Mouse (Mus musculus) MEL (cell line): ENCODE results near the gene Tpm1. TPM values are rescaled to one million over a fixed set of nuclear protein-coding genes. Genes with fewer than 3 reads are reported as not detected.

Experiments
- DNase-seq: peaks from one replicate; pipeline ENCODE4 v3.0.0; 2011; ENCODE audit warnings: low read depth, low spot score
- H3K27ac ChIP-seq: 2 replicates; pipeline ENCODE4 v1.5.1; 2012; ENCODE audit warnings: low read depth, mild to moderate bottlenecking, control low read depth, low read length, moderate library complexity; ENCODE audit not compliant: control insufficient read depth
- H3K27me3 ChIP-seq, 2 experiments: fragments of 150-350 bp in 1 of 2; sonication (generic) in 1 of 2; 2 replicates each; pipeline ENCODE4 v1.6.1; 2012; ENCODE audit warnings: low read length in 2 of 2, mild to moderate bottlenecking in 2 of 2, improper control_type of control experiment in 1 of 2, moderate library complexity in 1 of 2; ENCODE audit not compliant: insufficient read depth in 2 of 2, control insufficient read depth in 1 of 2
- H3K36me3 ChIP-seq, 2 experiments: 2 replicates each; pipeline ENCODE4 v1.6.1; 2012 to 2014; ENCODE audit warnings: low read length in 2 of 2, improper control_type of control experiment in 1 of 2, inconsistent platforms in 1 of 2, mild to moderate bottlenecking in 1 of 2; ENCODE audit not compliant: insufficient read depth in 2 of 2, control insufficient read depth in 1 of 2
- H3K4me1 ChIP-seq, 2 experiments: fragments of 150-350 bp in 1 of 2; sonication (generic) in 1 of 2; 2 replicates each; pipeline ENCODE4 v1.6.1; 2012; ENCODE audit warnings: low read length in 2 of 2, improper control_type of control experiment in 1 of 2, mild to moderate bottlenecking in 1 of 2; ENCODE audit not compliant: insufficient read depth in 2 of 2, control insufficient read depth in 1 of 2
- H3K4me3 ChIP-seq, 2 experiments: fragments of 150-350 bp in 1 of 2; sonication (generic) in 1 of 2; 2 replicates each; pipeline ENCODE4 v1.5.1; 2012; ENCODE audit warnings: low read depth in 2 of 2, low read length in 2 of 2, mild to moderate bottlenecking in 2 of 2, moderate library complexity in 2 of 2, control low read depth in 1 of 2, improper control_type of control experiment in 1 of 2; ENCODE audit not compliant: control insufficient read depth in 1 of 2, insufficient read depth in 1 of 2
- H3K79me2 ChIP-seq: 2 replicates; pipeline ENCODE4 v1.6.1; 2012; ENCODE audit warnings: mild to moderate bottlenecking, low read length, moderate library complexity; ENCODE audit not compliant: control insufficient read depth, poor library complexity, insufficient read depth
- H3K9ac ChIP-seq: 2 replicates; pipeline ENCODE4 v1.6.1; 2012; ENCODE audit warnings: low read depth, mild to moderate bottlenecking, control low read depth, low read length, moderate library complexity; ENCODE audit not compliant: control insufficient read depth, poor library complexity, severe bottlenecking
- H3K9me3 ChIP-seq: fragments of 150-350 bp; sonication (generic); replicated peaks from 2 replicates; pipeline ENCODE4 v1.6.1; 2012; ENCODE audit warnings: mild to moderate bottlenecking, low read length, improper control_type of control experiment, moderate library complexity; ENCODE audit not compliant: insufficient read depth
- BHLHE40 ChIP-seq: IDR thresholded peaks from 2 replicates; pipeline ENCODE4 v1.6.1; 2012; ENCODE audit warnings: low read depth, mild to moderate bottlenecking, inconsistent platforms, low read length, improper control_type of control experiment, borderline replicate concordance
- CHD2 ChIP-seq: IDR thresholded peaks from 2 replicates; pipeline ENCODE4 v1.6.1; 2011; ENCODE audit warnings: low read length, improper control_type of control experiment
- E2F4 ChIP-seq: IDR thresholded peaks from 2 replicates; pipeline ENCODE4 v1.6.1; 2011; ENCODE audit warnings: low read depth, low read length, improper control_type of control experiment, borderline replicate concordance
- EP300 ChIP-seq, 2 experiments: IDR thresholded peaks; 2 replicates each; pipeline ENCODE4 v1.6.1; 2011; ENCODE audit warnings: improper control_type of control experiment in 2 of 2, low read length in 2 of 2, low read depth in 1 of 2, mild to moderate bottlenecking in 1 of 2
- JUND ChIP-seq: IDR thresholded peaks from 2 replicates; pipeline ENCODE4 v1.6.1; 2011; ENCODE audit warnings: low read depth, mild to moderate bottlenecking, improper control_type of control experiment, low read length
- KAT2A ChIP-seq: conservative IDR thresholded peaks from 2 replicates; pipeline ENCODE4 v1.6.1; 2012; ENCODE audit warnings: low read depth, low read length, improper control_type of control experiment, inconsistent platforms
- MAFK ChIP-seq: IDR thresholded peaks from 2 replicates; pipeline ENCODE4 v1.6.1; 2011; ENCODE audit warnings: low read depth, mild to moderate bottlenecking, low read length, improper control_type of control experiment, borderline replicate concordance
- MEF2A ChIP-seq: IDR thresholded peaks from 2 replicates; pipeline ENCODE4 v1.6.1; 2014; ENCODE audit warnings: low read depth, mild to moderate bottlenecking, inconsistent platforms, low read length, improper control_type of control experiment; ENCODE audit not compliant: poor library complexity, insufficient replicate concordance, severe bottlenecking; ENCODE audit errors: extremely low read depth
- MYC ChIP-seq: IDR thresholded peaks from 2 replicates; pipeline ENCODE4 v1.6.1; 2011; ENCODE audit warnings: low read depth, mild to moderate bottlenecking, low read length, improper control_type of control experiment, moderate library complexity
- POLR2AphosphoS2 ChIP-seq: IDR thresholded peaks from 2 replicates; pipeline ENCODE4 v1.6.1; 2011; ENCODE audit warnings: low read length, improper control_type of control experiment
- POLR2AphosphoS5 ChIP-seq: IDR thresholded peaks from 2 replicates; pipeline ENCODE4 v1.6.1; 2012; ENCODE audit warnings: low read depth, borderline replicate concordance, mild to moderate bottlenecking, inconsistent platforms, low read length, moderate library complexity, mixed read lengths
- RAD21 ChIP-seq: IDR thresholded peaks from 2 replicates; pipeline ENCODE4 v1.6.1; 2011; ENCODE audit warnings: mild to moderate bottlenecking, low read depth, low read length, improper control_type of control experiment
- SIN3A ChIP-seq: IDR thresholded peaks from 2 replicates; pipeline ENCODE4 v1.6.1; 2012; ENCODE audit warnings: low read length, improper control_type of control experiment, inconsistent platforms
- SMC3 ChIP-seq: IDR thresholded peaks from 2 replicates; pipeline ENCODE4 v1.6.1; 2011; ENCODE audit warnings: low read depth, low read length, improper control_type of control experiment
- TCF12 ChIP-seq: IDR thresholded peaks from 2 replicates; pipeline ENCODE4 v1.6.1; 2014; ENCODE audit warnings: low read depth, mild to moderate bottlenecking, inconsistent platforms, low read length, improper control_type of control experiment, moderate library complexity
- UBTF ChIP-seq: IDR thresholded peaks from 2 replicates; pipeline ENCODE4 v1.6.1; 2012; ENCODE audit warnings: low read depth, mild to moderate bottlenecking, inconsistent platforms, low read length, improper control_type of control experiment, moderate library complexity, borderline replicate concordance; ENCODE audit not compliant: insufficient read depth
- USF1 ChIP-seq: IDR thresholded peaks from 2 replicates; pipeline ENCODE4 v1.6.1; 2014; ENCODE audit warnings: low read depth, mild to moderate bottlenecking, inconsistent platforms, low read length, improper control_type of control experiment, moderate library complexity
- USF2 ChIP-seq, 2 experiments: IDR thresholded peaks; 2 replicates each; pipeline ENCODE4 v1.6.1; 2011 to 2012; ENCODE audit warnings: improper control_type of control experiment in 2 of 2, low read length in 2 of 2, borderline replicate concordance in 1 of 2, inconsistent platforms in 1 of 2, low read depth in 1 of 2, mild to moderate bottlenecking in 1 of 2; ENCODE audit not compliant: insufficient read depth in 1 of 2
- ZC3H11A ChIP-seq: IDR thresholded peaks from 2 replicates; pipeline ENCODE4 v1.6.1; 2012; ENCODE audit warnings: low read depth, mild to moderate bottlenecking, inconsistent platforms, low read length, improper control_type of control experiment
- ZKSCAN1 ChIP-seq: IDR thresholded peaks from 2 replicates; pipeline ENCODE4 v1.6.1; 2012; ENCODE audit warnings: low read depth, mild to moderate bottlenecking, inconsistent platforms, low read length, improper control_type of control experiment, moderate library complexity
- polyA plus RNA-seq, 2 experiments: library from polyadenylated mRNA; stranded (reverse) in 1 of 2; unstranded in 1 of 2; fragments of >175 nt in 1 of 2; fragments of >200 nt in 1 of 2; gene quantifications; 2 replicates each; pipeline versions ENCODE4 v1.2.1 to v1.2.4; 2012; ENCODE audit warnings: low replicate concordance in 2 of 2, low read depth in 1 of 2; ENCODE audit not compliant: insufficient read length in 2 of 2, insufficient read depth in 1 of 2, missing spikeins in 1 of 2
- total RNA-seq: library from RNA; depleted of rRNA; stranded (reverse); fragments of 300-350 nt; gene quantifications from 2 replicates; pipeline ENCODE4 v1.2.3, GENCODE M21; 2012

Gene Tpm1
- total and polyA plus RNA-seq, 3 experiments: 38.2 to 113 TPM; not detected in 1

DNA sequence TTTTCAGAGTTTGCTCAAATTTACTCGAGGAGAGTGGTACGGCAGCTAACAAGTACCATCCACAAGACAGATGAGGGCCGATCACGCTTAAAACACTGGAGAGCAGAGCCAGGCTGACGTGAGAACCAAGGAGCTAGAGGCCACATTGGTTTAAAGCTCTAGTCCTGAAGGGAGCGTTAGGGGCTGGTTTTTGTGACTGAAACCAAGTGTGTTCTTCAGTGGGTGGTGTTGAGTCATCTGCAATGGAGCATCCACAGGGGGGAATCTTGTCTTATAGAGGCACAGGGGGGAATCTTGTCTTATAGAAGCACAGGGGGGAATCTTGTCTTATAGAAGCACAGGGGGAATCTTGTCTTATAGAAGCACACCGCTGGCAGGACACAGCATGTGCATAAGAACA lies 22.3 kb downstream of the Tpm1 start:
- no peak overlapping the region for H3K27ac ChIP-seq
- no peak for TF ChIP-seq BHLHE40
- TF ChIP-seq CHD2: no peak
- TF ChIP-seq MAFK: no peak
- no peak for TF ChIP-seq ZKSCAN1
- TF ChIP-seq MEF2A: no peak
- TF ChIP-seq MYC: no peak
- no peak for TF ChIP-seq USF2 (IDR thresholded peaks at IDR 0.05; ENCODE audit: borderline replicate concordance in 1 of 2, insufficient read depth in 1 of 2, low read depth in 1 of 2, low read length in 2 of 2)
- no peak for TF ChIP-seq E2F4
- TF ChIP-seq POLR2AphosphoS5: no peak
- TF ChIP-seq USF1: no peak
- no peak for TF ChIP-seq POLR2AphosphoS2
- no peak for TF ChIP-seq SMC3
- TF ChIP-seq EP300 (IDR thresholded peaks at IDR 0.05; ENCODE audit: low read depth in 1 of 2, low read length in 2 of 2): no peak
- TF ChIP-seq ZC3H11A: no peak
- TF ChIP-seq UBTF: no peak
- TF ChIP-seq RAD21: no peak
- no peak for TF ChIP-seq KAT2A

DNA sequence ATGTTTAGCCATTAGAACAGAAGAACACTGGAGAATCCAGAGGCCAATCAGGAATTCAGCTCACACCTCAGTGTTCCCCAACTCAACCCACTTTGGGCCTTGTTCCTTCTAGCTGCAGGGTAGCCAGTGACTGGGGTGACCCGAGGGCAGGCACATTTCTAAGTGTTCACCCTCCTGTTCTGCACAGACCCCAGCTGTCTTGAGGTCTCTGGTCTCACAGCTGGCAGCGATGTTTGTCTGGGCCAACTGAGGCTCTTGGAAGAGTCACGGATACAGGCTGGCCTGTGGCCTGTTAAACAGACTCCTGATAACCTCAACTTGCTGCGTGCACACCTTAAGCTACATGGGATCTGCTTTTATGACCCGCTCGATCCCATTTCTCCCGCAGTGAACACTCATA lies 23.1 kb downstream of the Tpm1 start:
- Histone ChIP-seq H3K79me2 (no peaks in the 10 kb centered on the region), H3K9ac (no peak overlapping the region), H3K4me1 (peaks cover 2 to 22% of the 10 kb centered on the region in 2 experiments; a peak in 3 of 4 replicates), H3K9me3 (no peaks in the 10 kb centered on the region), H3K27me3 (no peaks in the 10 kb centered on the region), H3K36me3 (peaks cover 2 to 23% of the 10 kb centered on the region in 2 experiments), H3K27ac (peak overlapping the region; percentile 83), H3K4me3 (no peak overlapping the region)
- no peak for DNase-seq
- TF ChIP-seq TCF12 (no peak), JUND (no peak), SIN3A (no peak)

More for the DNA sequence above, 22.3 kb downstream of the Tpm1 start:
- DNase-seq: no peak
- H3K4me1 ChIP-seq: peaks cover 2 to 21% of the 10 kb centered on the region in 2 experiments; a peak in 3 of 4 replicates
- H3K9ac ChIP-seq: no peak overlapping the region
- no peaks in the 10 kb centered on the region for H3K9me3 ChIP-seq
- no peaks in the 10 kb centered on the region for H3K79me2 ChIP-seq
- peaks cover 2 to 21% of the 10 kb centered on the region in 2 experiments for H3K36me3 ChIP-seq
- H3K4me3 ChIP-seq: no peak overlapping the region
- H3K27me3 ChIP-seq: no peaks in the 10 kb centered on the region
